9 mouse cellular contexts compared by ENCODE assay signal in genomic region chr12:117158950-117159668, GRCm38 (mm10).
A peak's percentile ranks its signal among the peaks of the same experiment; 100 is the strongest.
DNase-seq lines count a peak whose midpoint lies in the region; ATAC-seq and TF ChIP-seq lines count a peak whose summit lies in the region.
"Had no signal": no experiment of that assay in that cellular context is flagged by ENCODE, and none has a peak within 500 bp of the region (broad histone marks: within the 10 kb centered on the region; RNA-seq: fewer than 3 reads in every experiment).

No protein-coding gene starts in this region.

- 17% methylated on average over 17 of the region's 17 CpGs for WGBS in intestine, embryonic 14.5 days
- 14% methylated on average over 17 of the region's 17 CpGs for WGBS in intestine, postnatal 0 days
- 13% methylated on average over 17 of the region's 17 CpGs for WGBS in embryonic facial prominence, embryonic 10.5 days
- WGBS in hindbrain, embryonic 14.5 days, result 22% methylated on average over 17 of the region's 17 CpGs
- WGBS in neural tube, embryonic 11.5 days, result 14% methylated on average over 17 of the region's 17 CpGs

- H3K4me3 ChIP-seq in intestine, embryonic 14.5 days (ENCODE audit: low read depth, low read length), result no peak overlapping the region
- H3K4me3 ChIP-seq in intestine, postnatal 0 days (ENCODE audit: low read depth, low read length), result no peak overlapping the region
- H3K4me3 ChIP-seq in embryonic facial prominence, embryonic 10.5 days, result peak overlapping the region; percentile 51
- peak overlapping the region; percentile 15 for H3K4me3 ChIP-seq in hindbrain, embryonic 14.5 days (replicated peaks; ENCODE audit: low read length)
- no peak overlapping the region for H3K4me3 ChIP-seq in neural tube, embryonic 11.5 days (ENCODE audit: low read depth, low read length)
- H3K4me3 ChIP-seq: liver, embryonic 15.5 days had no signal

- no peak overlapping the region for H3K9ac ChIP-seq in intestine, embryonic 14.5 days (ENCODE audit: low read length)
- no peak overlapping the region for H3K9ac ChIP-seq in intestine, postnatal 0 days (ENCODE audit: low read depth, low read length)
- H3K9ac ChIP-seq in hindbrain, embryonic 14.5 days, result peak overlapping the region; percentile 86
- H3K9ac ChIP-seq in neural tube, embryonic 11.5 days (ENCODE audit: low read length), result no peak overlapping the region
- H3K9ac ChIP-seq: liver, embryonic 15.5 days had no signal

- no peak overlapping the region for H3K27ac ChIP-seq in intestine, embryonic 14.5 days (ENCODE audit: low read depth)
- no peak overlapping the region for H3K27ac ChIP-seq in intestine, postnatal 0 days (ENCODE audit: low read depth, low read length)
- H3K27ac ChIP-seq in embryonic facial prominence, embryonic 10.5 days (replicated peaks), result peak overlapping the region; percentile 72; the same call in 1 of the 2 replicates
- H3K27ac ChIP-seq in hindbrain, embryonic 14.5 days, result peak overlapping the region; percentile 68
- H3K27ac ChIP-seq in neural tube, embryonic 11.5 days (ENCODE audit: low read depth, low read length), result no peak overlapping the region
- H3K27ac ChIP-seq: liver, embryonic 15.5 days had no signal

- H3K4me2 ChIP-seq in intestine, embryonic 14.5 days (ENCODE audit: low read length), result no peak overlapping the region
- no peak overlapping the region for H3K4me2 ChIP-seq in intestine, postnatal 0 days (replicated peaks; ENCODE audit: low read depth)
- H3K4me2 ChIP-seq in hindbrain, embryonic 14.5 days (replicated peaks), result peak overlapping the region; percentile 73
- peak overlapping the region; percentile 30; the same call in 1 of the 2 replicates for H3K4me2 ChIP-seq in neural tube, embryonic 11.5 days (ENCODE audit: low read depth)
- H3K4me2 ChIP-seq: liver, embryonic 15.5 days had no signal

- H3K9me3 ChIP-seq in intestine, embryonic 14.5 days (ENCODE audit: control insufficient read depth, low read length), result no peaks in the 10 kb centered on the region
- H3K9me3 ChIP-seq in intestine, postnatal 0 days (ENCODE audit: control insufficient read depth), result no peaks in the 10 kb centered on the region
- no peaks in the 10 kb centered on the region for H3K9me3 ChIP-seq in embryonic facial prominence, embryonic 10.5 days
- no peaks in the 10 kb centered on the region for H3K9me3 ChIP-seq in hindbrain, embryonic 14.5 days (ENCODE audit: control insufficient read depth, low read length)
- no peaks in the 10 kb centered on the region for H3K9me3 ChIP-seq in neural tube, embryonic 11.5 days (ENCODE audit: control insufficient read depth, low read length)
- H3K9me3 ChIP-seq: liver, embryonic 15.5 days had no signal

- peak; percentile 32; the same call in 1 of the 2 replicates for ATAC-seq in intestine, embryonic 14.5 days (replicated peaks; ENCODE audit: low FRiP score, low TSS enrichment, low read depth)
- ATAC-seq in intestine, postnatal 0 days, result no peak
- ATAC-seq in hindbrain, embryonic 14.5 days (ENCODE audit: low FRiP score), result peak; percentile 18; the same call in 1 of the 2 replicates
- no peak for ATAC-seq in neural tube, embryonic 11.5 days (ENCODE audit: insufficient read depth, low FRiP score, low TSS enrichment)

- peaks cover 14% of the 10 kb centered on the region; the same call in 1 of the 2 replicates for H3K4me1 ChIP-seq in intestine, embryonic 14.5 days (replicated peaks; ENCODE audit: control insufficient read depth, insufficient read depth, low read length)
- no peaks in the 10 kb centered on the region for H3K4me1 ChIP-seq in intestine, postnatal 0 days (replicated peaks; ENCODE audit: control insufficient read depth, insufficient read depth, low read length)
- H3K4me1 ChIP-seq in embryonic facial prominence, embryonic 10.5 days, result peaks cover 70% of the 10 kb centered on the region
- H3K4me1 ChIP-seq in hindbrain, embryonic 14.5 days (replicated peaks; ENCODE audit: control insufficient read depth, insufficient read depth, low read length), result peaks cover 63% of the 10 kb centered on the region
- peaks cover 41% of the 10 kb centered on the region for H3K4me1 ChIP-seq in neural tube, embryonic 11.5 days (ENCODE audit: control insufficient read depth, insufficient read depth, low read length)
- H3K4me1 ChIP-seq: liver, embryonic 15.5 days had no signal

- intact Hi-C loops in gastrocnemius, postnatal 36 days (cut with DNase I), result no loop called here

- H3K27me3 ChIP-seq in intestine, embryonic 14.5 days (replicated peaks; ENCODE audit: control insufficient read depth, insufficient read depth, low read length), result peaks cover 84% of the 10 kb centered on the region
- H3K27me3 ChIP-seq in intestine, postnatal 0 days (replicated peaks; ENCODE audit: control insufficient read depth, insufficient read depth, low read length), result peaks cover 69% of the 10 kb centered on the region
- peaks cover 88% of the 10 kb centered on the region for H3K27me3 ChIP-seq in embryonic facial prominence, embryonic 10.5 days (replicated peaks; ENCODE audit: low read depth, poor library complexity, severe bottlenecking)
- H3K27me3 ChIP-seq in hindbrain, embryonic 14.5 days (ENCODE audit: control insufficient read depth, insufficient read depth, low read length), result peaks cover 9% of the 10 kb centered on the region; the same call in 1 of the 2 replicates
- peaks cover 30% of the 10 kb centered on the region for H3K27me3 ChIP-seq in neural tube, embryonic 11.5 days (ENCODE audit: control insufficient read depth, insufficient read depth, low read length)

- no peak for TF ChIP-seq CTCF in intestine, postnatal 0 days (IDR thresholded peaks at IDR 0.05; ENCODE audit: low read depth)

- H3K36me3 ChIP-seq in intestine, embryonic 14.5 days (ENCODE audit: control insufficient read depth, insufficient read depth, low read length), result no peaks in the 10 kb centered on the region
- H3K36me3 ChIP-seq in intestine, postnatal 0 days (ENCODE audit: control insufficient read depth, insufficient read depth), result no peaks in the 10 kb centered on the region
- H3K36me3 ChIP-seq in embryonic facial prominence, embryonic 10.5 days (replicated peaks), result peaks cover 13% of the 10 kb centered on the region; the same call in 1 of the 2 replicates
- H3K36me3 ChIP-seq in hindbrain, embryonic 14.5 days (replicated peaks; ENCODE audit: control insufficient read depth, insufficient read depth), result peaks cover 11% of the 10 kb centered on the region
- no peaks in the 10 kb centered on the region for H3K36me3 ChIP-seq in neural tube, embryonic 11.5 days (ENCODE audit: control insufficient read depth, insufficient read depth, low read length)
- H3K36me3 ChIP-seq: liver, embryonic 15.5 days had no signal

- DNase-seq in intestine, embryonic 14.5 days (ENCODE audit: low spot score), result no peak
- DNase-seq in embryonic facial prominence, embryonic 10.5 days (ENCODE audit: low spot score), result no peak
- DNase-seq in hindbrain, embryonic 14.5 days (ENCODE audit: low spot score), result no peak
- DNase-seq in neural tube, embryonic 11.5 days (ENCODE audit: low spot score), result no peak
- DNase-seq in cerebellum, postnatal 4 days (ENCODE audit: low spot score in 2 of 2), result no peak
- DNase-seq in urinary bladder, postnatal 4 days (ENCODE audit: low spot score in 2 of 2), result no peak
- no peak for DNase-seq in gastrocnemius, postnatal 36 days

Comparison
In these comparisons a context has a peak if more than half of its experiments do, and no peak if none do; other contexts are left out.
1. ATAC-seq: peak in intestine, embryonic 14.5 days (single experiment) and hindbrain, embryonic 14.5 days (single experiment); none in intestine, postnatal 0 days (single experiment) and neural tube, embryonic 11.5 days (single experiment).
2. H3K27ac ChIP-seq: peak in embryonic facial prominence, embryonic 10.5 days (single experiment) and hindbrain, embryonic 14.5 days (single experiment); none in intestine, embryonic 14.5 days (single experiment), intestine, postnatal 0 days (single experiment) and neural tube, embryonic 11.5 days (single experiment).
3. H3K4me2 ChIP-seq: peak in hindbrain, embryonic 14.5 days (single experiment) and neural tube, embryonic 11.5 days (single experiment); none in intestine, embryonic 14.5 days (single experiment) and intestine, postnatal 0 days (single experiment).
4. H3K4me3 ChIP-seq: peak in embryonic facial prominence, embryonic 10.5 days (single experiment) and hindbrain, embryonic 14.5 days (single experiment); none in intestine, embryonic 14.5 days (single experiment), intestine, postnatal 0 days (single experiment) and neural tube, embryonic 11.5 days (single experiment).